Mouse (Mus musculus) olfactory bulb, adult 2 months (tissue): Measurements from ENCODE around the gene Eif4e1b.

ENCODE experiments used
- CTCF ChIP-seq: fragments of 200-500 bp; IDR thresholded peaks from 2 replicates; pipeline ENCODE4 v1.5.1; 2012; ENCODE audit warnings: low read depth, mild to moderate bottlenecking, low read length, moderate library complexity; ENCODE audit not compliant: insufficient read depth
- POLR2A ChIP-seq: fragments of 200-500 bp; IDR thresholded peaks from 2 replicates; pipeline ENCODE4 v1.6.1; 2012; ENCODE audit warnings: mild to moderate bottlenecking, low read depth, low read length, moderate library complexity; ENCODE audit not compliant: insufficient read depth

GRCm38 (mm10) chr13:54755201-54755830 lies 28.5 kb upstream of the Eif4e1b start:
- TF ChIP-seq POLR2A (no peak), CTCF (no peak)
